Mouse (Mus musculus) liver, adult (tissue): ENCODE results near the gene Zfp867.

Source experiments
- GATA4 ChIP-seq: IDR thresholded peaks from 2 replicates; pipeline ENCODE4 v1.6.1; 2014; ENCODE audit warnings: mild to moderate bottlenecking, low read length; ENCODE audit not compliant: insufficient replicate concordance

Zfp867 gene

DNA sequence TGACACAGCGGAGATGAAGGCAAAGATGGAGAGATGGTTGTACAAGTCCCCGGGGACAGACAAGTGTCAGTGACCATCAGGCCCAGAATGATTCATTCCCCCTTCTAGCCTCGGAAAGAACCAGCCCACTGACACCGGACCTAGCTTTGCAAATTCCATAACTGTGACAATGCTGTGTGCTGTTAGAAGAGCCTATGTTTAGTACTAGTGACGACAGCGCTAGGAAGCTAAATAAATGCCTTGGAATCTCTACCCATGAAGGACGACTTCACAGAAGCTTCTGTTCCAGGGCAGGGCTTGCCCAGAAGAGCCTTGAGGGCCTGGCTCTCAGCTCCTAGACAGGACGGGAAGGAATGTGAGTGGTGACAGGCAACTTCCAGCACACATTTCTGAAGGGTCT is 13.9 kb upstream of the Zfp867 start:
- no peak for TF ChIP-seq GATA4

DNA sequence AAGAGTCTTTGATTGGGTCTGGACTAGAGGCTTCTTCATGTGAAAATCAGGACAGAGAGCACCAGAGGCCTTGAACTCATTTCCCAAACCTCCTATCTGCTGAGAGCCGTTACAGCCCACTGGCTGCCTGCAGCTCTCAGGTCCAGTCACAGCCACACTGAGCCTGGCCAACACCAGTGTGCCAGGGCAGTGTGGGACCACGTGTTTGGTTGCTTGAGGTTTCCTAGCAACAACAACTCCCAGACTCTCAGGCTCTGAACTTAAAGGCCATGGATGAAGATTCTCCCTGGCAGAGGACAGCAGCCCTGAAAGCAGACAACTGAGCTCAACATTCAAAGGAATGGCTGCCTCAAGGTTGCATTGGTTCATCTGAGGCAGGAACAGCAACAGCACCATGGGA is 13.4 kb upstream of the Zfp867 start:
- TF ChIP-seq GATA4: no peak

DNA sequence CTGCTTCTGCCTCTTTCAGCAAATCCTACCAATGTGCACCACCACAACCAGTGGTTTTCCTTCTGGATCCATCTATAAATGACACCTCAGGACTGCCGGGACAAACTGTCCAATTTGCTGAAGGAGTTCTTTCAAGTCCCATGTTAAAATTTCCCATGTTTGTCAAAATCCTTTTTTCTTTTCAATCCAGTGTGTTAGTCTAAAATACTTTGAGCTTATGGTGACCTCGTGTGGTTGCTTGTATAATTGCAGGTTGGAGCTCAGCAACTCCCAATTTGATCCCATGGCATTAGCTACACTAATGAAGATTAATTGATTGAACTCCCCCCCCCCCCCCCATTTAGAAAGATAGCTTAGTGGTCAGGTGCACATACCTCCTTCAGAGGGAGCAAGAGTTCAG is 10.9 kb upstream of the Zfp867 start:
- no peak for TF ChIP-seq GATA4

DNA sequence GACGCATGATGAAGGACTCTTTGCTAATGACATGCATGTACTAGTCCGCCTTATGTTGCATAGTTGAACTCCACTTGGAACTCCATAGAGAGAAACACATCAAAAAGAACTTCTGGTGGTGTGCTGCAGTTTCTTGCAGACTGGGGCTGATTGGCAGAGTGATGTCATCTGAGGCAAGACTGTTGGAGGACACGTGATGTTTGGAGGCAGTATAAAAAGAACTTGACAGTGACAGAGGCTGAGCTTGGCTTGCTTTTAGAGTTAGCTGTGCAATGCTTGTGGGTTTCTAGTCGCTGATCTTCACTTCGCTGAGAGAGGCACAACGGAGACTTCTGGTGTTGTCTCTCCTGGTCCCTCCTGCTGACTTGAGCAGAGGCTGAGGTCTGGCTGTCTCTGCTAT is 5.0 kb upstream of the Zfp867 start:
- TF ChIP-seq GATA4: no peak

DNA sequence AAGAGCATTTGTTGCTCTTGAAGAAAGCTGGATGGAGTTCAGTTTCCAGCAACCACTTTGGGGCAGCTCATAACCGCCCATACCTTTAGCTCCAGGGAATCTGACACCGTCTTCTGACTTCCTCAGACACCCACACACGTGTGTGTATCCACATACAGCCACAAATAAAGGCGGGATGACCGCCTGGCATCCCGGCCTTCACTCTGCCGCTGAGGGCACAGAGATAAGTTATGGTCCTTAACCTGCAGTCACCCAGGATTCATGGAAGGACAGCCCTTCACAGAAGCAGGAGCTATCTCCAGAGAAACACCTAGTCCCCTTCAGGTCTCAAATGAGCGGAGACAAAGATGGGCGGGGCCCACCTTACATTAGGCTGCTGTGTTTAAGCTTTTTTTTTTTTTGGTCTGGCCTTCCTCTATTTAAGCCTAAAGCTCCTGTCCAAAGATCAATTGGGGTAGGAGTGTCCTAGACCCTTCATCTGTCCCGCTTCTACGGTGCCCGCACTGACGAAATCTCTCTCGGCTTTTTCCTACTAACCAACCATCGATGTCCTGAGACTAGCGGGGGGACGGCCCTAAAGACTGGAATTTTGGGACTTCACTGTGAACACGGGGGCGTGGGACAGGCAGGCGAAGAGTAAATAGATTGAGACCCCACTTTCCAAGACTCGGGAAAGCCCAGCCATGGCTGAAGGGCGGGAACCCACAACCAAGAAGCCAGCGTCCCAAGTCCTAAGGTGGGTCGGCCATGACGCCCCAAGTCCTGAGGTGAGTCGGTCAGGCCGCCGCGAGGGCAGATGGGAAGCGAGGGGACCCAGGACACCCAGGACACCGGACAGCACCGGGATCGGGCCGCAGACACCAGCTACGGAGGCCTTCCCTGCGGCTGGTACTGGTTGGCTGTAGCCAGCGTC is 605 bp downstream of the Zfp867 start:
- TF ChIP-seq GATA4: no peak

DNA sequence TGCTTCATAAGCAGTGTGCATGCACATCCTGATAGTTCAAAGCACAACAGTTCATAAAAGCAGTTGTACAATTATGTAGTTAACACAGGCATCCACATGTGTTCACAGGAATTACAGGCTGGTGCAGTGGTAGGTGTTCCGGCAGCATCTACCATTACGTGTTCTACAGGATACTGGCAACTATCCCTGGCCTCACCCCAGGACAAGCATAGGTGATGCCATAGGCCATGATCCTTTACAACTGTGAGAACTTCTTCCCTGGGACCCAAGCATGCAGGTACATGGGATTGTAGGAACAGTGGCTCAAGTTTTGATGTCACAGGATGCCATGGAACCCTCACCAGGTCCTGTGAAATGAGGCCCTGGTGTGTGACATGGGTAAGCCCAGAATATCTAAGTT is 11.8 kb downstream of the Zfp867 start:
- no peak for TF ChIP-seq GATA4

DNA sequence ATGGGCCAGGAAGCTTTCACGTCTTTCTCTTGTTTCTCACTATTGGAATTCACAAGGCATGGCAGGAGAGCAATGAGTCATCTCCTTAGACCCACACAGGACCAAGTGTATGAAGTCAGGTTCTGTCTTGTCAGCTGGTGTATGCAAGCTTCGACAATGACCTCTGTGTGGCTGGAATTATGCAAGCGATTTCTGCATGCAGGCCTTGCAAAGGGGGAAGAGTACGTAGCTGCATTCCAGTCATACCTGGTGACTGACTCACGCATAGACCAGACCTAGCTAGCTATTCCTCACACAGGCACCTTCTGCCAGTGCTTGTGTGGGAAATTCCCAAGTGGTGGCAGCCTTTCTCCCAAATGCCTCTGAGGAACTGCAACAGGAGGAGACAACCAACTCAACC is 13.3 kb downstream of the Zfp867 start:
- no peak for TF ChIP-seq GATA4

DNA sequence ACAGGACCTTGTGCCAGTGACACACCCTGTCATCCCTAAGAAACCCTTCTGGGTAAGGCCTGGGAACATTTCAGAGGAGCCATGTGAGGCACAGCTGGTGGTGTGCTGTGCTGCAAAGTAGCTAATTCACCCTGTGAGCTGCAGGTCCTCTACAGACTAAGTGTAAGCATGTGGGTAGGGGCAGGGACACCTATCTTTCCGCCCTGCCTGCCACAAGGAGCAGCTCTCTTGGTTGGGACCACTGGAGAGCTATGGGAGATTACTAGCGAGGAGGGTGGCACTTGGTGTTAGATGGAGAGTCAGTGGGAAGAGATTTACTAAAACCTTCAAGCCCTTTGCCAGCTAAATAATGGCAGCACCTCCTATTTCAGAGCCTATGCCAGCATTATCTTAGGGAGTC is 15.4 kb downstream of the Zfp867 start:
- TF ChIP-seq GATA4: no peak

DNA sequence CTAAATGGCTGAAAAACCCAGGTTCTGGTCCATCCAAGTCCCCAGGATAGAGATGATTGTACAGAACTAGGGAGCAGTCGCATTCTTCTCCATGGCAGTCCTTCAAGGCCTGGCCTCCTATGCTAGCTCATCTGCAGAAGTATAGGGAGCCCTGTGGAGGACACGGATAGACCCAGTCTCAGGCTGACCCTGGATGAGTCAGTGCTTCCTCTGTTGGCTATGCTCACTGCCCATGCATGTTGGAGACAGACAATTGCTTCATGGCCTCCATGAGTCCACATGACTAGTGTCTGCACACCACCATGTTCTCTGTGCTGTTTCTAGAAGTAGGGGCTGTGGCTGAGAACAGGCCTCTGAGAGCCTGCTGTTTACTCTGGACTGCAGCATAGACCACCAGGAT is 15.9 kb downstream of the Zfp867 start:
- TF ChIP-seq GATA4: no peak

DNA sequence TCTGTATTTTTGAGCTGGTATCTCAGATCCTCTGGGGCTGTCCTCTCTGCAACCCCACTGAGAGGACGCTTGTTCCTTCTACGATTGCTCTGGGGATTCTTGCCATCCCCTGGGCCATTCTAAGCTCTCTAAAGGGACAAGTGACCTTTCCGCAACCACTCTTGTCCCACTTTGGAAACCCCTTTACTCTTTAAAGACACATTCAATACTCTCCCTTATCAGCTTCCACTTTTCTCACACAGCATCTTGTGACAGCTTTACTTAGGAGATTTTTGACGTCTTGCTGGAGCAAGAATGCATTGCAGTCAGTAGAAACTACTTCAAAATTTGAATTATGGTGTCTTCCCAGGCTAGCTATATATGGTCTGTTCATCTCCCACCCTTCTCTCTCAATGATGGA is 21.2 kb downstream of the Zfp867 start, which contains the start of gene Snap47:
TSS of gene Snap47 (minus strand) at position 101 of the 400 bp plus-strand sequence.
- no peak for TF ChIP-seq GATA4

DNA sequence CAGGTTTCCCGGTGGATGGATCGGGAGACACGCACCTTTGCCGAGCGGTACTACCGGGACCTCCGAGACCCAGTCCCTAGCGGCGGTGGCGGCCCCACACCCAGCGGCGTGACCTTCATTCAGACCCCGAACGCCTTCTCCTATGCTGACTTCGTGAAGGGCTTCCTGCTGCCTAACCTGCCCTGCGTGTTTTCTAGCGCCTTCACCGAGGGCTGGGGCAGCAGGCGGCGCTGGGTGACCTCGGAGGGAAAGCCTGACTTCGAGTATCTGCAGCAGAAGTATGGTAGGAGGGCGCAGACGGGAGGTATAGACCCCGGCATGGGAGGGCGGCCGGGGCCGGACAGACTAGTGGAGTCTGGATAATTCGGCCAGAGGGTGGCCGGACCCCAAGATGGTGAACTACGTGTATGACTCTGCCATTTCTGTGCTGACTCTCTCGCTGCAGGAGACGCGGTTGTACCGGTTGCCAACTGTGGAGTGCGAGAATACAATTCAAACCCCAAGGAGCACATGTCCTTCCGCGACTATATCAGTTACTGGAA is 22.0 kb downstream of the Zfp867 start:
- no peak for TF ChIP-seq GATA4

DNA sequence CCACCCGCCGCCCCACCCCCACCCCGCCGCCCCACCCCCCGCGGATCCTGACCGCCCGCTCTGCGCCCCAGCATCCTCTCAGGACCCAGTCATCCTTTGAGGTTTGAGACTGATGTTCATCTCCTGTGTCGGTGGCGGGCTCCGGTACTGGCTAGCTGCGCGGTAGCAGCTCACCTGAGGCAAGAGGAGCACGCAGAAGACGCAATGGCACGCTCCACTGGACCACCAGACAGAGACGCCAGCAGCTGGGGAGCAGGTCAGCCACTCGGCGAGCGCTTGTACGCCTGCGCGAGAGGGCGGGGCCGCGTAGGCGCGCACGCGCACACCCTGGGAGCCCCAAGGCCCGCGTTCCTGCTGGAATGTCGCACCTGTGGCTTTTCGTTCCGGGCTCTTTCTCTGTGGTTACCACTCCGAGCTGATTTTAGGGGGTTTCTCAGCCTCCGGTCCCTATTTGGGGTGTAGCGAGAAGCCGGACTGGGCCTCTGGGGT is 22.5 kb downstream of the Zfp867 start, which contains the start of gene Jmjd4:
TSS of gene Jmjd4 (plus strand) at position 305 of the 489 bp plus-strand sequence.
- no peak for TF ChIP-seq GATA4

DNA sequence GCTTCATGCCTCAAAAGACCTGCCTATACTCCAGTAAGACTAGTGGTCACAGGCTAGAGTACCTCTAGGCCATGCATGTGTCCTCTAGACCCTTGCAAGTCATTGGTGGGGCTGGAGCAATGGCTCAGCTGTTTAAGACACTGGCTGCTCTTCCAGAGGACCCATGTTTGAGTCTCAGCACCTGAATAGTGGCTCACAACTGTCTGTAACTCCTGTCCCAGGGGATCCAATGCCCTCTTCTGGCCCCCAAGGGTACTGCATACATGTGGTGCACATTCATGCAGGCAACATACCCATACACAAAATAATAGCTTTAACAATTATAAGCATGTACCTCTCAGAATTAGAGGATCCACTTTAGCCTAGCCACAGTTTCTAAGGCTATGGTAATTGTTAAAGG is 29.2 kb downstream of the Zfp867 start:
- TF ChIP-seq GATA4: no peak

DNA sequence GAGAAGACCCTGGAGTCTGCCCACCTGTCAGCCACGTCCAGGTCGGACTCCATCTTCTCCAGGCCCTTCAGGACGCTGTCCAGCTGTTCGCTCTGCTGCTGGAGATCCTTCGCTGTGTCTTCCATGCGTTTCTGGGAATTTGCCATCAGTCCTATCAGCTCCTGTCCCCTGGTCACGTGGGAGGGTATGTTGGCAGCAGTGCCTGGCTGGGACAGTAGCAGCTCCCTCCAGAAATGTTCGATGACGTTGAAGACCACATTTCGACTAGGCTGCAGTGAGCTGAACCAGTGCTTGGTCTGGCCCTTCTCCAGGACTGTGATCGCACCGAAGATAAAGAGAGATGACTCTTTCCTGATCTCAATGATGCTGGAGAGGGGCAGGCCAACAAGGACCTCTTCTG is 34.3 kb downstream of the Zfp867 start:
- TF ChIP-seq GATA4: no peak

DNA sequence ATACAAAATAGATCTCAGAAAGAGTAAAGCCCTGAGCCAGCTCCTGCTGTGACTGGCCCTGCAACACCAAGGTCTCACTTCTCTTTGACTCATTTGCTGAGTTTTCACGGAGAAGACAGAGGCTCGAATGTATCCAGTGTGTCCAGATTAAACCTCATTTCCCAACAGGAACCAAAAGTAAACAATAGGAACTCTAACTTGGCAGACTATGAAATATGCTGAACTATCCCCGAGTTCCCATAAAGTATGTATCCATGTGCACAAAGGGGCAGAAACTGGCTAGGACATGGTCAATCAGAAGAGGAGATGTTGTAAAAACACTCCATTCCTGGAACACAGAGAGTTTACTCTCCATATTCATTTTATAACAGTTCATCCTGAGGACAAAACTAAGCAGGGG is 40.0 kb downstream of the Zfp867 start:
- no peak for TF ChIP-seq GATA4

DNA sequence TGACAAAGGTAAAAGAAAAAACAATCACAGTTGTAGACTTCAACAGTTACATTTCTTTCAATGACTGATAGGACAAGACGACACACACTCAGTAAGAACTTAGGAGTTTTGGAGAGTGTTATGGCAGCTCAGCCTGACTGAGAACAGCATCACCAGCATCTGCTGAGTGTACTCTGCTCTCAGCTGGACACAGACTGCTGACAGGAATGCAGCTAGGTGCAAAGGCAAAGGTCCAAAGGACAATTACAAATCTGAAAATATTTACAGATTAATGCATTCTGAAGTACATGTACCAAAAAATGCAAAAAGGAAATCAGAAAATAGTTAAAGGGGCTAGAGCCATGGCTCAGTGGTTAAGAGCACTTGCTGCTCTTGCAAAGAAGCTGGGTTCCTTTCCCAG is 42.3 kb downstream of the Zfp867 start:
- no peak for TF ChIP-seq GATA4

DNA sequence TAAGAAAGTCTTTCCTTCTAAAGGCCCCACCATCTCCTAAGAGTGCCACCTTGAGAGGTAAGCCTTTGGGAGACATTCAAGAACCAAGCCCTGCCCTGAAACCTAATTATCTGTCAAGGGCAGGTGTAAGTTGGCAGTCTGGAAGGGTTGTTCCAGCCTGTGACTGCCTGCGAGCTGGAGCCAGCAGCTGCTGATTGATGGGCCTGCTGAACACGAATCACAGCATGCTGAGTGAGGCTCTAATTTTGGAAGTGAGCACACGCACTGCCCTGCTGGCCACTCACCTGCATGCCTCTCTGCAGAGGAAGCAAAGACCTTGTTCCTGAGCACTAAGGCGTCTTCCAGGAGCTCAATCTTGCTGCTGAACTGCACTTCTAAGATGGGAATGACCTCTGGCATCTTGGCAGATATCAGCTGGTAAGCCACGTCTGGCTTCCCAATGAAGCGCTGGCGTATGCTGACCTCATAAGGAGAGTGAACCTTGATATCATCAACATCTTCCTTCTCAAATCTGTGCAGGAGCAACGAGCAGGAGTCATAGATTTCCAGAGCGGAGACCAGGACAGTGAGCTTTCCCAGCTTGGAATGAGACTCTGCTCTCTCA is 44.1 kb downstream of the Zfp867 start:
- TF ChIP-seq GATA4: no peak

DNA sequence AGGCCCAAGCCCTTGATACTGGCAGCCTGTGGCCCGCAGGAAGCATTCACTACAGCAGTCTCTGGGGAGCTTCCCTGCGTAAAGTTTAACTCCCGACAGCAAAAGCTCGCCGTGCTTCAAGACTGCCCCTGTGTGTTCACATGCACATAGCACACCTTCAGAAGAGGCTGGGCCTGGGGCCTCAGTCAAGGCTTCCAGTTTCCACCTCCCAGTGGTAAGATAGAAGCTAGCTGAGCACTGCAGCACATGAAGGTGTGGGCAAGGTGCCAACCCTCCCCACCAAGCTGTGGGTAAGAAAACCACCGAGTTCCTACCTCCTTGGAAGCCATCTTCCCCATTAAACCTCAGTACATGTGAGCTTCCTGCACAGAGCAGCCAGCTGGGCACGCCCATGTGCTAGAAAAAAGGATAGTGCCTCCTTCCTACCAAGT is 46.6 kb downstream of the Zfp867 start:
- no peak for TF ChIP-seq GATA4
